In the genomic region with DNA sequence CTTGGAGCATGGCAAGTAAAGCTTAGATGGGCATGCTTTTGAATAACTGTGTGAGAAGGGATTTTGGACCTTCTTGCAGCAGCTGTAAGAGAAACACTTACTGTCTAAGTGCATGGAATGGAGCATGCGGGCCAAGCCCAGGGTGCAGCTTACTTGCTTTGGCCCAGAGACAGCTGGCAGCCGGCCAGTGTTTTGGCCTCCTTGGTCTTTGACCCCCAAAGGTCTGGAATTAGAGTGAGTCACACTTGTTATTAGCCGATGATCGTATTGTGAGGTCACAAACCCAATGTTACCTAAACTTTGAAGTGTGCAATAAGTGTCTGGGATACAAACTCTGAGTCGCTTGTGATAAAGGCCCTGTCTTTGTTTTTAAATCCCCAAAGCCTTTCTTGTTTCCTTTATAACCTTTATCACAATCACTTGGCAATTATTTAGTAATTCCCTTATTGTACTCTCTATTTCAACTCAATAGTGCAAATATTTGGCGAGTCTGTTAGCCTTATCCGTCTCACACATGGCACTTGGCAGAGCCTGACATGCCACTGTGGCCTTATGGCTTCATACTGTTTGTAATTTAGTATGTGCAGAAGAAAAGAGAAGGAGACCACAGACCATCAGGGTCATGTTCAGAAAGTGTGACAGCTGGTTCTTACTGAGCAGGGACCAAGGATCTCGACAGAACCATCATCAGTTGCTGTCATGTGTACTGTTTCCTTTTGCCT, we compare ENCODE assay signal across 9 mouse cellular contexts. TPM values are rescaled to one million over a fixed set of nuclear protein-coding genes. Genes with fewer than 3 reads are reported as not detected.
DNase-seq lines count a peak whose midpoint lies in the region; ATAC-seq and TF ChIP-seq lines count a peak whose summit lies in the region.
"Had no signal": no experiment of that assay in that cellular context is flagged by ENCODE, and none has a peak within 500 bp of the region (broad histone marks: within the 10 kb centered on the region; RNA-seq: fewer than 3 reads in every experiment).

No protein-coding gene starts in this region.

- no peaks in the 10 kb centered on the region for H3K36me3 ChIP-seq in forebrain, embryonic 11.5 days (ENCODE audit: control insufficient read depth, insufficient read depth, low read length)
- H3K36me3 ChIP-seq: heart, embryonic 15.5 days had no signal

- H3K9ac ChIP-seq in forebrain, embryonic 11.5 days (ENCODE audit: low read length) = no peak overlapping the region
- H3K9ac ChIP-seq: heart, embryonic 15.5 days had no signal

- no peak for TF ChIP-seq CTCF in lung, adult 2 months (IDR thresholded peaks at IDR 0.05; ENCODE audit: insufficient read depth, low read length)

- intact Hi-C loops in heart, postnatal 10 days (cut with DNase I) = no loop called here

- no peak overlapping the region for H3K27ac ChIP-seq in forebrain, embryonic 11.5 days (ENCODE audit: low read depth, low read length)
- H3K27ac ChIP-seq: heart, embryonic 15.5 days had no signal

- peaks cover 10% of the 10 kb centered on the region for H3K4me1 ChIP-seq in lung, adult 2 months (ENCODE audit: control insufficient read depth, insufficient read depth, low read length)
- no peaks in the 10 kb centered on the region for H3K4me1 ChIP-seq in forebrain, embryonic 11.5 days (replicated peaks; ENCODE audit: control insufficient read depth, insufficient read depth, low read length)

- H3K4me3 ChIP-seq in lung, adult 2 months (replicated peaks; ENCODE audit: extremely low read depth, low read depth, low read length) = no peak overlapping the region
- H3K4me3 ChIP-seq in forebrain, embryonic 11.5 days (ENCODE audit: low read depth, low read length) = no peak overlapping the region
- H3K4me3 ChIP-seq: heart, embryonic 15.5 days had no signal

- H3K27me3 ChIP-seq in forebrain, embryonic 11.5 days (ENCODE audit: control insufficient read depth, insufficient read depth, low read length) = no peaks in the 10 kb centered on the region

- WGBS in lung, adult 2 months = 27% methylated on average over 8 of the region's 8 CpGs
- 79% methylated on average over 8 of the region's 8 CpGs for WGBS in forebrain, embryonic 11.5 days

- no peaks in the 10 kb centered on the region for H3K9me3 ChIP-seq in forebrain, embryonic 11.5 days (ENCODE audit: control insufficient read depth, low read length)
- H3K9me3 ChIP-seq: heart, embryonic 15.5 days had no signal

- no peak overlapping the region for H3K4me2 ChIP-seq in forebrain, embryonic 11.5 days (ENCODE audit: low read depth, low read length, severe bottlenecking)
- H3K4me2 ChIP-seq: heart, embryonic 15.5 days had no signal

- TF ChIP-seq POLR2A in lung, adult 2 months (IDR thresholded peaks at IDR 0.05; ENCODE audit: borderline replicate concordance, extremely low read depth, low read depth, low read length) = no peak

- no peak for ATAC-seq in forebrain, embryonic 11.5 days (replicated peaks; ENCODE audit: low FRiP score)

- DNase-seq in Muller cell, postnatal 12 days (ENCODE audit: inconsistent ontology term) = peak; percentile 69
- peak; percentile 83 to 98 for DNase-seq in adrenal gland, adult (ENCODE audit: inconsistent age in 2 of 2, low spot score in 1 of 2)
- DNase-seq in heart, postnatal 10 days = peak; percentile 74 to 75
- DNase-seq in lung, adult 2 months = peak; percentile 79
- DNase-seq in yolk sac, embryonic 10.5 days (ENCODE audit: low spot score) = peak; percentile 5
- no peak for DNase-seq in forebrain, embryonic 11.5 days (ENCODE audit: low spot score)
- DNase-seq in c-Kit-positive CD71-positive TER-119-positive erythroid progenitor cells, embryonic 14.5 days (ENCODE audit: low spot score) = no peak

RNA-seq across cellular contexts. Expression of a gene that starts 26.8 kb away (rescaled TPM):
- not detected for total RNA-seq in heart, postnatal 10 days (2021)
- 0.56 and 0.57 TPM in 2 replicates for polyA plus RNA-seq in lung, adult 2 months (2012; rRNA removed)
- polyA plus RNA-seq in forebrain, embryonic 11.5 days (2014; fragmentation: Nextera tagmentation; extraction: Ambion mirVana) = not detected in 2 replicates
- polyA plus RNA-seq: neural tube, embryonic 11.5 days had no signal

RNA-seq across cellular contexts. Expression of a gene that starts 54.9 kb away (rescaled TPM):
- not detected for total RNA-seq in heart, postnatal 10 days (2021)
- not detected in 2 replicates for polyA plus RNA-seq in lung, adult 2 months (2012; rRNA removed)
- not detected in 2 replicates for polyA plus RNA-seq in forebrain, embryonic 11.5 days (2014; fragmentation: Nextera tagmentation; extraction: Ambion mirVana)
- polyA plus RNA-seq: heart, embryonic 15.5 days; neural tube, embryonic 11.5 days had no signal

Comparison
In these comparisons a context has a peak if more than half of its experiments do, and no peak if none do; other contexts are left out.
1. DNase-seq: peak in Muller cell, postnatal 12 days (single experiment), adrenal gland, adult (2 of 2), heart, postnatal 10 days (2 of 2), lung, adult 2 months (single experiment) and yolk sac, embryonic 10.5 days (single experiment); none in forebrain, embryonic 11.5 days (single experiment) and c-Kit-positive CD71-positive TER-119-positive erythroid progenitor cells, embryonic 14.5 days (single experiment).